Mouse (Mus musculus) layer of hippocampus, adult 2 months (tissue): ENCODE measurements at regions not wholly inside any gene's neighbourhood (a gene's known extent, or its start where the extent isn't known, plus 50 kb on each side); places are given as distances from the start of the nearest gene placed in this dataset.
"Not testable (repeated sequence)": the region's sequence is repeated elsewhere in the genome, so short reads cannot be mapped to it uniquely, and the experiment has no call there.

Experiments used
- DNase-seq, 2 experiments: peaks; one replicate each; pipeline ENCODE4 v3.0.0; 2022; ENCODE audit warnings: low spot score in 2 of 2
- H3K27ac ChIP-seq: fragments of 200-600 bp; 2 replicates; pipeline ENCODE4 v1.8.1; 2022
- H3K4me3 ChIP-seq: fragments of 200-600 bp; 2 replicates; pipeline ENCODE4 v1.8.1; 2022; ENCODE audit warnings: mild to moderate bottlenecking
- CTCF ChIP-seq: fragments of 200-600 bp; conservative IDR thresholded peaks from 2 replicates; pipeline ENCODE4 v1.8.1; 2022; ENCODE audit warnings: antibody characterized with exemption, mild to moderate bottlenecking, moderate library complexity

GRCm38 (mm10) chr2:67107274-67107673 lies 306.3 kb upstream of the Gm21830 start:
- Histone ChIP-seq H3K4me3 (no peak overlapping the region), H3K27ac (peak overlapping the region; percentile 67)
- TF ChIP-seq CTCF: no peak
- peak; percentile 25 to 41 for DNase-seq

GRCm38 (mm10) chr2:67089418-67089817 lies 304.7 kb upstream of the Scn7a start:
- not testable (repeated sequence) for H3K27ac ChIP-seq, H3K4me3 ChIP-seq, DNase-seq

GRCm38 (mm10) chr2:67068944-67069343 lies 284.2 kb upstream of the Scn7a start:
- DNase-seq: no peak

More at GRCm38 (mm10) chr2:67068944-67069343, 284.2 kb upstream of the Scn7a start:
- no peak overlapping the region for H3K27ac ChIP-seq
- no peak for TF ChIP-seq CTCF
- no peak overlapping the region for H3K4me3 ChIP-seq
